Mouse (Mus musculus): ENCODE measurements around the gene Serpinb12. TPM values are rescaled to one million over a fixed set of nuclear protein-coding genes. Genes with fewer than 3 reads are reported as not detected.
A peak's percentile ranks its signal among the peaks of the same experiment; 100 is the strongest.
"Not testable (repeated sequence)": the region's sequence is repeated elsewhere in the genome, so short reads cannot be mapped to it uniquely, and the experiment has no call there.

Gene Serpinb12
- not detected for total RNA-seq (2021)
- long read RNA-seq, experiment 1: 0 reads
- long read RNA-seq, experiment 2: 0 reads

- DNase-seq (ENCODE audit: low spot score in 2 of 2): no peak
- no peak for TF ChIP-seq CTCF (conservative IDR thresholded peaks at IDR 0.05)
- Histone ChIP-seq H3K4me3 (no peak within 1 kb of the TSS), H3K27ac (no peak within 1 kb of the TSS)
Measured at GRCm38 (mm10) chr1:106934265-106934664, at the start of gene Serpinb12. Gene Serpinb12 (plus strand): TSS chr1:106934449.

GRCm38 (mm10) chr1:106895142-106895541 is 39.1 kb upstream of the Serpinb12 start:
- not testable (repeated sequence) for DNase-seq (ENCODE audit: low spot score in 2 of 2); H3K27ac ChIP-seq; H3K4me3 ChIP-seq

- TF ChIP-seq CTCF (conservative IDR thresholded peaks at IDR 0.05): peak; percentile 73
- DNase-seq (ENCODE audit: low spot score in 2 of 2): no peak
- Histone ChIP-seq H3K27ac (no peak overlapping the region), H3K4me3 (no peak overlapping the region)
Measured at GRCm38 (mm10) chr1:106901406-106901805, 32.8 kb upstream of the Serpinb12 start.

GRCm38 (mm10) chr1:106931954-106932353 is 2.3 kb upstream of the Serpinb12 start:
- no peak for TF ChIP-seq CTCF (conservative IDR thresholded peaks at IDR 0.05)
- Histone ChIP-seq H3K27ac (no peak overlapping the region), H3K4me3 (no peak overlapping the region)
- DNase-seq (ENCODE audit: low spot score in 2 of 2): no peak

- no peak for DNase-seq (ENCODE audit: low spot score in 2 of 2)
- Histone ChIP-seq H3K4me3 (no peak overlapping the region), H3K27ac (no peak overlapping the region)
- no peak for TF ChIP-seq CTCF (conservative IDR thresholded peaks at IDR 0.05)
Measured at GRCm38 (mm10) chr1:106933658-106934057, 591 bp upstream of the Serpinb12 start.

GRCm38 (mm10) chr1:106947217-106947616 is 13.0 kb downstream of the Serpinb12 start:
- Histone ChIP-seq H3K27ac (no peak overlapping the region), H3K4me3 (no peak overlapping the region)
- no peak for DNase-seq (ENCODE audit: low spot score in 2 of 2)
- TF ChIP-seq CTCF (conservative IDR thresholded peaks at IDR 0.05): no peak

GRCm38 (mm10) chr1:106959981-106960380 is 25.7 kb downstream of the Serpinb12 start:
- no peak overlapping the region for H3K27ac ChIP-seq
- DNase-seq (ENCODE audit: low spot score in 2 of 2): no peak
- H3K4me3 ChIP-seq: no peak overlapping the region
- TF ChIP-seq CTCF (conservative IDR thresholded peaks at IDR 0.05): no peak

- no peak overlapping the region for H3K27ac ChIP-seq
- H3K4me3 ChIP-seq: no peak overlapping the region
- DNase-seq (ENCODE audit: low spot score in 2 of 2): no peak
- TF ChIP-seq CTCF (conservative IDR thresholded peaks at IDR 0.05): peak; percentile 64
Measured at GRCm38 (mm10) chr1:106961023-106961422, 26.8 kb downstream of the Serpinb12 start.

- H3K27ac ChIP-seq: no peak within 1 kb of the TSS
- TF ChIP-seq CTCF (conservative IDR thresholded peaks at IDR 0.05): no peak
- no peak within 1 kb of the TSS for H3K4me3 ChIP-seq
- no peak for DNase-seq (ENCODE audit: low spot score in 2 of 2)
Measured at GRCm38 (mm10) chr1:106980684-106981083, 46.4 kb downstream of the Serpinb12 start, which contains the start of gene Serpinb13. Gene Serpinb13 (plus strand): TSS chr1:106980984.

GRCm38 (mm10) chr1:106983092-106983491 is 48.8 kb downstream of the Serpinb12 start:
- Histone ChIP-seq H3K4me3 (no peak overlapping the region), H3K27ac (no peak overlapping the region)
- no peak for TF ChIP-seq CTCF (conservative IDR thresholded peaks at IDR 0.05)
- DNase-seq (ENCODE audit: low spot score in 2 of 2): no peak

- DNase-seq (ENCODE audit: low spot score in 2 of 2): no peak
- H3K4me3 ChIP-seq: no peak overlapping the region
- no peak overlapping the region for H3K27ac ChIP-seq
- TF ChIP-seq CTCF (conservative IDR thresholded peaks at IDR 0.05): no peak
Measured at GRCm38 (mm10) chr1:106983865-106984264, 49.6 kb downstream of the Serpinb12 start.

GRCm38 (mm10) chr1:107000424-107000823 is 66.2 kb downstream of the Serpinb12 start:
- no peak for DNase-seq (ENCODE audit: low spot score in 2 of 2)
- no peak for TF ChIP-seq CTCF (conservative IDR thresholded peaks at IDR 0.05)
- Histone ChIP-seq H3K4me3 (no peak overlapping the region), H3K27ac (no peak overlapping the region)

GRCm38 (mm10) chr1:107001754-107002153 is 67.5 kb downstream of the Serpinb12 start:
- DNase-seq (ENCODE audit: low spot score in 2 of 2): no peak
- Histone ChIP-seq H3K27ac (no peak overlapping the region), H3K4me3 (no peak overlapping the region)
- no peak for TF ChIP-seq CTCF (conservative IDR thresholded peaks at IDR 0.05)

GRCm38 (mm10) chr1:107006316-107006715 is 72.1 kb downstream of the Serpinb12 start:
- no peak for TF ChIP-seq CTCF (conservative IDR thresholded peaks at IDR 0.05)
- H3K27ac ChIP-seq: no peak overlapping the region
- no peak for DNase-seq (ENCODE audit: low spot score in 2 of 2)
- H3K4me3 ChIP-seq: no peak overlapping the region

Other genes starting within 250 kb of the Serpinb12 start
- 1 to 10 TPM; 7.8 to 8.1 TPM for gene Bcl2, start 220.2 kb upstream of the Serpinb12 start, total RNA-seq (2021)
- gene Kdsr, start 174.7 kb upstream of the Serpinb12 start, total RNA-seq (2021): 10 to 100 TPM; 28.1 to 28.9 TPM
- gene Vps4b, start 137.7 kb upstream of the Serpinb12 start, total RNA-seq (2021): 10 to 100 TPM; 55.7 to 62.0 TPM
- not detected for gene Serpinb5, start 73.3 kb upstream of the Serpinb12 start, total RNA-seq (2021)
- gene Serpinb13, start 46.5 kb downstream of the Serpinb12 start, total RNA-seq (2021): not detected
- not detected for gene Serpinb3a, start 117.9 kb downstream of the Serpinb12 start, total RNA-seq (2021)
- not detected for gene Serpinb3d, start 149.1 kb downstream of the Serpinb12 start, total RNA-seq (2021)